Mouse (Mus musculus) erythroblast, adult 5-6 weeks (primary cell): Measurements from ENCODE around the gene Sdhc. TPM values are rescaled to one million over a fixed set of nuclear protein-coding genes. Genes with fewer than 3 reads are reported as not detected.
"Not testable (repeated sequence)": the region's sequence is repeated elsewhere in the genome, so short reads cannot be mapped to it uniquely, and the experiment has no call there.

Source experiments
- ATAC-seq: replicated peaks from 2 replicates; pipeline ENCODE4 v1.8.0; 2016; ENCODE audit warnings: moderate number of reproducible peaks, mild to moderate bottlenecking, moderate TSS enrichment, inconsistent platforms; ENCODE audit not compliant: poor library complexity, low FRiP score, severe bottlenecking
- total RNA-seq, 2 experiments: library from RNA; stranded (forward) in 1 of 2; stranded (reverse) in 1 of 2; fragments of 150-400 nt in 1 of 2; fragments of 200-764, 138-1000 nt in 1 of 2; gene quantifications; 2 replicates each; pipeline versions ENCODE4 v1.2.3 to v1.2.4; 2015 to 2017; ENCODE audit warnings: low replicate concordance in 2 of 2

Sdhc gene
- total RNA-seq, 2 experiments from 2014 or later: 15.6 to 20.0 TPM

GRCm38 (mm10) chr1:171171138-171171537 lies 20.7 kb upstream of the Sdhc start:
- no peak for ATAC-seq

GRCm38 (mm10) chr1:171169913-171170312 lies 19.5 kb upstream of the Sdhc start:
- no peak for ATAC-seq

GRCm38 (mm10) chr1:171168906-171169305 lies 18.5 kb upstream of the Sdhc start:
- no peak for ATAC-seq

DNA sequence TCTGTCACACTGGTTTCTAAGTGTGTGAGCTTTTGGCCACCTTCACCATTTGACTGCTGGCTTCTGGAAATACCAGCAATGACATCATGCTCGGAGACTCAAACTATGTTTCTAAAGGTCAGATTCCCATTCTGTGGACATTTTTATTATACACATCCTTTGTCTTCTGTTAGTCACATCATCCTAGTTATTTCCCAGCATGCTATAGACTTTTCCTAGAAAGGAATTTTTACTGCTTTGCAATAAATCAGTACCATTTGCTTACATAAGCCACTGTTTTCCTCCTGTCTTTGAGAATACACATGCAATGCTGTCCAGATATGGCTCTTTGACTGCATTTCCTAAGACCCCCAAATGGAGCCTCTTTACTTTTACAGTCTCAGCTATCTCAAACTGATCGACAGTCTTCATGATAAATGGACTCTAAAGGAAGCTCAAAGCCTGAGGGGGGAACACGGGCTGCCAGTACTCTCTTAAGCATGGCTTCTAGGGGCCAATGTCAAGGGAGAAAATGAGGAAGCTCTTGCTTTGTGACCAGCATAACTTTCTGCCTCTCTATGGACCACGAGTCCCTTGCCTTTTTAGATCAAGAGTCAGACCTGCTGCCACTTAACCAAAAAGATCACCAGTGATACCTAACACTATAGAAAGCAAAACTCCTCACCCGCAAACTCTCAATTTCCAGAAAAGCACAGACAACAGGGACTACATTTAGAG lies 15.4 kb upstream of the Sdhc start:
- ATAC-seq: no peak

- ATAC-seq: no peak
Measured at GRCm38 (mm10) chr1:171164258-171164657, 13.9 kb upstream of the Sdhc start.

DNA sequence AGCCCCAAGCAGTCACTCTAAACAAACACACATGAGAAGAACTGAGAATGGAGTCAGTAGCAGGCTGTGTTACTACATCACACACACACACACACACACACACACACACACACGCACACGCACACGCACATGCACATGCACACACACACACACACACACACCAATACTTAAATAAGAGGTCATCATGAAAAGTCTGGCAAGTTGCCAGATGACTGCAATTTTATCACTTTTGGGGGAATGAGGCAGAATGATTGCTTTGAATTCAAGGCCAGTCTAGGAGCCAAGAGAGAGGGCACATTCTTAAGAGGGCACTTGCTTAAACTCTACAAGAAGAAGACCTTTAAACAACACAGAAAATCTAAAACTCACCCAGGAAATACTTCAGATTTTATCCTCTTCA lies 12.1 kb upstream of the Sdhc start:
- no peak for ATAC-seq

DNA sequence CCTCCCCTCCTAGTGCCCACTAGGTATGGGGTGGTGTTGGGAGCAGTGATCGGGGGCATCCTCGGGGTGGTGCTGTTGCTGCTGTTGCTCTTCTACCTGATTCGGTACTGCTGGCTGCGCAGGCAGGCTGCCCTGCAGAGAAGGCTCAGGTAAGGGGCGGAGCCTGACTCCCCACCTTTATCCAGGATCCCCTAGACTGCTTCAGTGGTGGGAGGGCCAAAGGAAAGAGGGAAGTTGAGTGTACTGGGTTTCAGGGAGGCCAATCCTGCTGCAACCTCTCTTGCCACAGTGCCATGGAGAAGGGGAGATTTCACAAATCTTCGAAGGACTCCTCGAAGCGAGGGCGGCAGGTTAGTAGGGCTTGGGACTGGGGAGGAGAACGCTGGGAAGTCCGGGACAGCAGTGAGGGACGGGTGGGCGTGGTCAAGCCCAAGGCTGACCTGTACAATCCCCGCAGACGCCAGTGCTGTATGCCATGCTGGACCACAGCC lies 9.1 kb upstream of the Sdhc start:
- no peak for ATAC-seq

DNA sequence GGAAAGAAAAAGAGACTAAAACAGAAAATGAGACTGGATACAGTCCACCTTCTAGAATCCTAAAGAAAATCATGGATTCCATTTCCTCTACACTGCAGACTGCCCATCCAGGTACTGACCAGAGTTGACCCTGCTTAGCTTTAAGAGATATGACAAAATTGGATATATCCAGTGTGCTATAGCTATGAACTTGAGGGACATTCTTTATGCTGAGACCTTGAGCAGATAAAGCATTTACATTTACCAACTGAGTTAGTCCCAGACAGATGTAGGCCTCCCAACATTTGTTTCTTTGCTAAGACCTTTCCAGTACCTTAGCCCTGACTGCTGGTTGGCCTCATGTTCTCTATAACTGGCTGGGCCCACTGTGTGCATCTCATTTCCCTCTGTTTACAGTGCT lies 7.6 kb upstream of the Sdhc start:
- ATAC-seq: no peak

GRCm38 (mm10) chr1:171156644-171157043 lies 6.2 kb upstream of the Sdhc start:
- no peak for ATAC-seq

DNA sequence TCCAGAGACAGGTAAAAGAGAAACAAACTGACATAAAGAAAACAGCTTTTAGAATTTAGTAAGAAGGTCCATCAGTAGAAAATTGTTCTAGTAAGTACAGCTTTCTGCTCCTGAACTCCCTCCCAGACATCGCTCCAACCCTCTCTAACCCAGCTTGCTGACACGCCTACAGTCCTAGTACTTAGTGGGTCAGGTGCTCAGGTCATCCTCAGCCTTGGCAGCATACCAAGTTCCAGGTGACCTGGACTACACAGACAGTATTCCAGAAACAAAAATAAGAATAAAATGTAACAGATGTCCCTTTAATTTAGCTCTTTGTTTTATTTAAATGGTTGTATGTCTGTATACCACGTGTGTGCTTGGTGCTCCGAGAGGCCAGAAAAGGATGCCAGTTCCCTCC lies 1.6 kb upstream of the Sdhc start:
- ATAC-seq: no peak

- ATAC-seq: peak; percentile 54
Measured at GRCm38 (mm10) chr1:171150838-171151391, 512 bp upstream of the Sdhc start.

DNA sequence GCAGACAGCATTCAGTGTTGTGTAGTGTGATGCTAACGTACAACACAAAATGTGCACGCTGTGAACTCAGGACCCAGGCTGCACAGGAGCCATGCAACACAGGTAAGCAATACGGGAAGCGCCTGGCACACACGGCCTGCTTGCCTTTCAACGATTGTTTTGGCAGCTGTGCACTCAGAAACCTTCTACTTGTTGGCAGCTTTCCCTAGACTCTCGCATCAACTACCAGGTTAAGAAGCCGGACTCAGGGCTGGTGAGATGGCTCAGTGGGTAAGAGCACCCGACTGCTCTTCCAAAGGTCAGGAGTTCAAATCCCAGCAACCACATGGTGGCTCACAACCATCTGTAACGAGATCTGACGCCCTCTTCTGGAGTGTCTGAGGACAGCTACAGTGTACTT lies 7.4 kb downstream of the Sdhc start:
- ATAC-seq: not testable (repeated sequence)

- not testable (repeated sequence) for ATAC-seq
Measured at GRCm38 (mm10) chr1:171137486-171138155, 12.8 kb downstream of the Sdhc start.

- no peak for ATAC-seq
Measured at GRCm38 (mm10) chr1:171135600-171135999, 14.8 kb downstream of the Sdhc start.

- no peak for ATAC-seq
Measured at GRCm38 (mm10) chr1:171130971-171131370, 19.4 kb downstream of the Sdhc start.

DNA sequence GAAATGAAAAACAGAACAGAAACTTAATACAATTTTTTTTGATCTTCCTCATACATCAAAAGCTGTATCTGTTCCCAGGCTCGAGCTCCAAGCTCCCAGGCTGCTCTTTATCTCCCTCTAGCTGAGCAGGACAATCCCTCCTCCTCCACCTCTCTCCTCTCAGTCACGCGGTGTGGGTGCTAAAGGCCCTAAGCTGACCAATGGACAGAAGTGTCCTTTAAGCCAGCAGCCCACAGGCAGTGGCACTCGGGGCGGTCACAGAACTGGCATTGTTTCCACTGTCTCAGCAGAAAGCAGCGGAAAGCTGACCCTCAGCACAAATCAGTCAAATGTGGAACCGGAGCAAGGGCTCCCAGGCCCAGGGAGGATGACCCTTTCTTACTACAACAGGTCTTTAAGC lies 21.2 kb downstream of the Sdhc start:
- ATAC-seq: no peak

DNA sequence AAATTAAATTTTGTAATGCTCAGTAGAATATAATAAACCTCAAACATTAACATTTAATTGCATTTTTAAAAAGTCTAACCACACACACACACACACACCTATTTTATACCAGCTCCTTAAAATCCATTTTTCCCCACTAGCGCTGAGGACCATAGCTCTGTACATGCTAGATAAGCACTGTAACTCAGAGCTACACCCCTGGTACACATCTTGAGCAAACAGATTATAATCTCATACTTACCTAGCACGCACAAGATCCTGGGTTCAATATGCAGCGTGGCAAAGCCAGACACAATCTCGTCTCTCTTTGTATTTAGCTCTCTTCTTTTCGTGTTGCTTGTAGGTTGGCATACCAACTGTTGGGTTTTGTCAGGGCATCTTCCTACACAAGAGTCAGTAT lies 26.0 kb downstream of the Sdhc start:
- peak; percentile 75 for ATAC-seq

- peak; percentile 60 for ATAC-seq
Measured at GRCm38 (mm10) chr1:171122932-171123331, 27.5 kb downstream of the Sdhc start.

DNA sequence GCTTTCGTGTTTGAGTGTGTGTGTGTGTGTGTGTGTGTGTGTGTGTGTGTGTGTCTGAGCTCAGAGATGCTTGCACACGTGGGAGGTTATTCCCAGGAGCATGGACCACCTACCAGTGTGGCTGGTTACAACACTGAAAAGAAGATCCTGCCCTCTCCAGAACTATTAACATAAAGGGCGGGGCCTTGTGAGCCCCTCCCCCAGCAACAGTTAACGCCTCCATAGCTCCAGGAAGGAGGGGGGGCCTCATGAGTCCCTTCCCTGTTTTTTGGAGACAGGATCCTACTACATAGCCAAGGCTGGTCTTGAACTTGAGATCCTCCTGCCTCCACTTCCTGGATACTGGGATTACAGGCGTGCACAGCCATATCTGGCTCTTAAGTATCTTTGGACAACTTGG lies 28.6 kb downstream of the Sdhc start:
- ATAC-seq: no peak

GRCm38 (mm10) chr1:171120893-171121292 lies 29.5 kb downstream of the Sdhc start:
- no peak for ATAC-seq

DNA sequence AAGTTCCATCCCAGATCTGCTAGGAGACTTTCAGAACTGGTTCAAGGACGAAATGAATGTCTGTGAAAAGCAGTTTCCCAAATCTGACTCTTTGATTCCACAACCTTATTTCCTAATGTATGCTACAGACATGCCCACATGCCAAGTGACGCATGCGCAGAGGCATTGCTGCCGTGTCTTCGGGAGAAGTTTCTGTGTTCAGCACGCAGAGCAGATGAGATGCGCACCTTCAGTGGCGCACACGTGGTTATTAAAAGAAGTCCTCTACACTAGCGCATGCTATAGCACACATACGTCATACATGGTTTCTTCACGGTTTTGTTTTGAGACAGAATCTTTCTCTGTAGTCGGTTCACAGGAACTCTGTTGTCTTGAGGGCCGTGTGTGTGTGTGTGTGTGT lies 31.0 kb downstream of the Sdhc start:
- no peak for ATAC-seq
